Mouse (Mus musculus) urinary bladder, adult 18-20 months (tissue): ENCODE measurements at regions not wholly inside any gene's neighbourhood (a gene's known extent, or its start where the extent isn't known, plus 50 kb on each side); places are given as distances from the start of the nearest gene placed in this dataset.
"Not testable (repeated sequence)": the region's sequence is repeated elsewhere in the genome, so short reads cannot be mapped to it uniquely, and the experiment has no call there.

Source experiments
- DNase-seq, 2 experiments: peaks; one replicate each; pipeline ENCODE4 v3.0.0; 2022; ENCODE audit warnings: low spot score in 2 of 2, mixed read lengths in 2 of 2

GRCm38 (mm10) chr12:77526581-77526980 lies 288.7 kb downstream of the Fut8 start:
- not testable (repeated sequence) for DNase-seq

GRCm38 (mm10) chr12:77527499-77527898 lies 289.6 kb downstream of the Fut8 start:
- no peak for DNase-seq

- no peak for DNase-seq
These were observed 290.3 kb downstream of the Fut8 start for GRCm38 (mm10) chr12:77527953-77528865.

GRCm38 (mm10) chr12:77528868-77529271 lies 290.9 kb downstream of the Fut8 start:
- DNase-seq, result no peak

GRCm38 (mm10) chr12:77529414-77529813 lies 291.5 kb downstream of the Fut8 start:
- no peak for DNase-seq

- DNase-seq, result no peak
These were observed 292.0 kb downstream of the Fut8 start for GRCm38 (mm10) chr12:77529955-77530354.

- peak in 1 of 2 experiments; percentile 14 for DNase-seq
These were observed 293.4 kb downstream of the Fut8 start for GRCm38 (mm10) chr12:77531294-77531693.

GRCm38 (mm10) chr12:77532547-77532946 lies 294.6 kb downstream of the Fut8 start:
- no peak for DNase-seq

GRCm38 (mm10) chr12:77533606-77534005 lies 295.7 kb downstream of the Fut8 start:
- DNase-seq, result no peak

GRCm38 (mm10) chr12:77534079-77534478 lies 296.2 kb downstream of the Fut8 start:
- no peak for DNase-seq

- DNase-seq, result no peak
These were observed 297.2 kb downstream of the Fut8 start for GRCm38 (mm10) chr12:77535147-77535546.

- no peak for DNase-seq
These were observed 299.4 kb downstream of the Fut8 start for GRCm38 (mm10) chr12:77537139-77537848.

GRCm38 (mm10) chr12:77539661-77540431 lies 301.9 kb downstream of the Fut8 start:
- DNase-seq, result no peak

GRCm38 (mm10) chr12:77541051-77541765 lies 303.3 kb downstream of the Fut8 start:
- no peak for DNase-seq

GRCm38 (mm10) chr12:77541826-77542225 lies 303.9 kb downstream of the Fut8 start:
- DNase-seq, result no peak

- DNase-seq, result no peak
These were observed 305.7 kb downstream of the Fut8 start for GRCm38 (mm10) chr12:77543651-77544050.

GRCm38 (mm10) chr12:77546165-77546564 lies 308.2 kb downstream of the Fut8 start:
- no peak for DNase-seq

GRCm38 (mm10) chr12:77568286-77568685 lies 330.4 kb downstream of the Fut8 start:
- peak in 1 of 2 experiments; percentile 6 for DNase-seq

GRCm38 (mm10) chr12:77570501-77570900 lies 332.6 kb downstream of the Fut8 start:
- no peak for DNase-seq

- DNase-seq, result no peak
These were observed 333.1 kb downstream of the Fut8 start for GRCm38 (mm10) chr12:77571071-77571470.

- DNase-seq, result no peak
These were observed 337.1 kb downstream of the Fut8 start for GRCm38 (mm10) chr12:77575046-77575445.
